Mouse (Mus musculus) limb, embryonic 15.5 days (tissue): ENCODE results near the gene Alms1. TPM values are rescaled to one million over a fixed set of nuclear protein-coding genes. Genes with fewer than 3 reads are reported as not detected.

ENCODE experiments used
- ATAC-seq: fragments of 200-750 bp; cut with Nextera tagmentation; 2 replicates; pipeline ENCODE4 v1.8.0; 2017; ENCODE audit warnings: low read depth, moderate TSS enrichment; ENCODE audit not compliant: insufficient number of reproducible peaks, low FRiP score, low TSS enrichment
- H3K27ac ChIP-seq: fragments of 300-500 bp; sonication (generic); 2 replicates; pipeline ENCODE4 v1.5.1; 2015; ENCODE audit warnings: moderate library complexity, mild to moderate bottlenecking, inconsistent platforms
- H3K27me3 ChIP-seq: fragments of 300-500 bp; sonication (generic); 2 replicates; pipeline ENCODE4 v1.6.1; 2015; ENCODE audit warnings: inconsistent platforms
- H3K36me3 ChIP-seq: fragments of 300-500 bp; sonication (generic); 2 replicates; pipeline ENCODE4 v1.6.1; 2015; ENCODE audit warnings: inconsistent platforms
- H3K4me1 ChIP-seq: fragments of 300-500 bp; sonication (generic); 2 replicates; pipeline ENCODE4 v1.6.1; 2015; ENCODE audit warnings: inconsistent platforms
- H3K4me2 ChIP-seq: fragments of 300-500 bp; sonication (generic); 2 replicates; pipeline ENCODE4 v1.6.1; 2015; ENCODE audit warnings: mild to moderate bottlenecking, inconsistent platforms
- H3K4me3 ChIP-seq: fragments of 300-500 bp; sonication (generic); 2 replicates; pipeline ENCODE4 v1.5.1; 2015; ENCODE audit warnings: mild to moderate bottlenecking, inconsistent platforms
- H3K9ac ChIP-seq: fragments of 300-500 bp; sonication (generic); 2 replicates; pipeline ENCODE4 v1.6.1; 2015; ENCODE audit warnings: inconsistent platforms
- H3K9me3 ChIP-seq: fragments of 300-500 bp; sonication (generic); 2 replicates; pipeline ENCODE4 v1.6.1; 2016; ENCODE audit warnings: inconsistent platforms
- WGBS: fragments of 180-500 bp; shearing (Covaris S2); methylation state at CpG from one replicate; pipeline ENCODE4 v1.1.7; 2015; 5-methylcytosine and 5-hydroxymethylcytosine counted together
- polyA plus RNA-seq: library from polyadenylated mRNA; unstranded; fragments of >200 nt; fragmentation: Nextera tagmentation; extraction: Ambion mirVana; gene quantifications from 2 replicates; pipeline ENCODE4 v1.2.1, GENCODE M21; 2015

Gene Alms1
- polyA plus RNA-seq, result 2.7 and 4.3 TPM in 2 replicates

DNA sequence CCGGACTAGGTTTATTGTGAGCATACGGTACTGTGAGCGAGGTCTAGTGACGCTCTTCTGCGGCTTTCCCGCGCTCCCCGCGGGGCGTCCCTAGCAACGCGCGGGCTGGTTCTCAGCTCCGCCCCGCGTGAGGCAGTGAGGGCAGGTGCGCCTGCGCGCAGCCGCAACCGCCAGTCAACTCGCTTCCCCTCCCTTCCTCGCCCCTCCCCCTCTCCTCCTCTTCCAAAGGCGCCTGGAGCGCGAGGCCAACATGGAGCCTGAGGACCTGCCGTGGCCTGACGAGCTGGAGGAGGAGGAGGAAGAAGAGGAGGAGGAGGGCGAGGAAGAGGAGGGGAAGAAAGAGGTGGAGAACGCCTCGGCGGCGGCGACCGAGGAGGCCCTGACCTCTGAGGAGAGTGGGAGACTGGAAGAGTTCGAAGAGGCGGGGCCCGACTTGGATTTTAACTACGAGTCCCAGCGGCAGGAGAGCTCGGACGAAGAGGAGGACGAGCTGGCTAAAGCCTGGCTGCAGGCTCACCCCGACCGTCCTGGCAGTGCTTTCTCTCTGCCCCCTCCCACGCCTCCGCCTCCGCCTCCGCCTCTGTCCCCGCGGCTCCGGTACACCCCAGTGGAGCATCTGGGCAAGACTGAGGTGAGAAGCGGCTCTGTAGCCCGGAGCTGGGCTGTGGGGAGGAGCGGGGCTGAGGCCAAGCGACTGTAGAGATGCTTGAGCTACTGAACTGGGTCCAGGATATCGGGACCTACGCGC is at the start of gene Alms1:
Alms1 (plus strand) TSS at position 136 of the 748 bp plus-strand sequence.
- under 1% methylated on average over 59 of the region's 59 CpGs for WGBS
- H3K36me3 ChIP-seq, result no peaks in the 10 kb centered on the region
- no peaks in the 10 kb centered on the region for H3K27me3 ChIP-seq
- H3K4me3 ChIP-seq, result peak within 1 kb of the TSS; percentile 83
- ATAC-seq, result peak; percentile 88
- H3K9ac ChIP-seq, result peak within 1 kb of the TSS; percentile 84
- H3K4me2 ChIP-seq, result peak within 1 kb of the TSS; percentile 73
- no peaks in the 10 kb centered on the region for H3K9me3 ChIP-seq
- peak within 1 kb of the TSS; percentile 79 for H3K27ac ChIP-seq
- H3K4me1 ChIP-seq, result peaks cover 18% of the 10 kb centered on the region

GRCm38 (mm10) chr6:85543351-85544175 is 43.8 kb upstream of the Alms1 start:
- Histone ChIP-seq H3K4me1 (no peaks in the 10 kb centered on the region), H3K36me3 (no peaks in the 10 kb centered on the region), H3K4me3 (no peak overlapping the region), H3K4me2 (no peak overlapping the region), H3K9me3 (no peaks in the 10 kb centered on the region), H3K27me3 (no peaks in the 10 kb centered on the region), H3K9ac (no peak overlapping the region), H3K27ac (no peak overlapping the region)
- no peak for ATAC-seq
- WGBS, result 75% methylated on average over 10 of the region's 10 CpGs

GRCm38 (mm10) chr6:85544251-85544881 is 43.0 kb upstream of the Alms1 start:
- Histone ChIP-seq H3K9me3 (no peaks in the 10 kb centered on the region), H3K9ac (no peak overlapping the region), H3K4me2 (no peak overlapping the region), H3K4me1 (no peaks in the 10 kb centered on the region), H3K27me3 (no peaks in the 10 kb centered on the region), H3K4me3 (no peak overlapping the region), H3K27ac (no peak overlapping the region), H3K36me3 (no peaks in the 10 kb centered on the region)
- ATAC-seq, result no peak
- WGBS, result 47% methylated on average over 13 of the region's 13 CpGs

DNA sequence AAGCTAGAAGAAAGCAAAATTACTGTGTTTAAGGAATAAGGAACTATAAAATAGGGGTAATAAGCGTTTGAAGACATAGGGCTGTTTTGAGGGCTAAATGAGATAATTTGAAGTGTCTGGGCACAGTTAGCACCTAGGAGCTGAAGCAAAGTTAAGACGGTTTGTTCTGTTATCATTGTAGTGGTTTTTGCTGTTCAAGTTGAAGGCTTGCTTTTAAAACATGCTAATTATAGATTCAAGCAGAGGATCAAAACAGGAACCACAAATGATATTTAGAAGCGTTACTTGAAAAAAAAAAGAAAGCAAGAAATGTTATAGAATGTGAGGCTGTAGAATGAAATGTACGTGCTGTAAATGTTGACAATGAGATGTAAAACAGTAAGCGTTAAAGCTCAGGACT is 39.7 kb upstream of the Alms1 start:
- 75% methylated on average over 5 of the region's 5 CpGs for WGBS
- H3K9ac ChIP-seq, result no peak overlapping the region

DNA sequence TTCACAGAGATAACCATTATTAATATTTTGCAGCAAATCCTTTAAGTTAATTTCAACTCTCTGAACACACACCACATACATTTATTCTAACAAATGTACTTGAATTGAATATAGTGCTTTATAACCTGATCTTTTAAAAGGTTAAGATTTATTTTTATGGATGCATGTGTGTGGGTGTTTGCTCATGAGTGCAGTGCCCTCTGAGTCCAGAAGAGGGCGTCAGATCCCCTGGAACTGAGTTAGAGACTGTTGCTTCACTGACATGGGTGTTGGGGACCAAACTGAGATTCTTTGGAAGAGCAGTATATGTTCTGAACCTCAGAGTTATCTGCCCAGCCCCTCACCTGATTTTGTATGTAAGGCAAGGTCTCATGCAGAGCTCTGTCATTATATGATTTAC is 25.0 kb upstream of the Alms1 start:
- ATAC-seq, result no peak
- no peaks in the 10 kb centered on the region for H3K4me1 ChIP-seq
- H3K27me3 ChIP-seq, result no peaks in the 10 kb centered on the region
- no peak overlapping the region for H3K9ac ChIP-seq
- 39% methylated on average over 1 of the region's 1 CpGs for WGBS
- no peak overlapping the region for H3K4me3 ChIP-seq
- H3K27ac ChIP-seq, result no peak overlapping the region
- H3K36me3 ChIP-seq, result no peaks in the 10 kb centered on the region
- H3K9me3 ChIP-seq, result no peaks in the 10 kb centered on the region
- no peak overlapping the region for H3K4me2 ChIP-seq

More for the DNA sequence above, 39.7 kb upstream of the Alms1 start:
- no peaks in the 10 kb centered on the region for H3K36me3 ChIP-seq
- no peaks in the 10 kb centered on the region for H3K9me3 ChIP-seq
- H3K4me1 ChIP-seq, result no peaks in the 10 kb centered on the region
- H3K4me2 ChIP-seq, result no peak overlapping the region
- no peak overlapping the region for H3K27ac ChIP-seq
- no peak for ATAC-seq
- no peak overlapping the region for H3K4me3 ChIP-seq
- H3K27me3 ChIP-seq, result no peaks in the 10 kb centered on the region

GRCm38 (mm10) chr6:85572816-85573215 is 14.5 kb upstream of the Alms1 start:
- Histone ChIP-seq H3K4me2 (no peak overlapping the region), H3K27ac (no peak overlapping the region)
- ATAC-seq, result no peak

GRCm38 (mm10) chr6:85581688-85582087 is 5.6 kb upstream of the Alms1 start:
- H3K27ac ChIP-seq, result no peak overlapping the region
- no peaks in the 10 kb centered on the region for H3K4me1 ChIP-seq
- H3K4me2 ChIP-seq, result no peak overlapping the region
- H3K4me3 ChIP-seq, result no peak overlapping the region
- H3K27me3 ChIP-seq, result no peaks in the 10 kb centered on the region
- H3K9me3 ChIP-seq, result no peaks in the 10 kb centered on the region
- no peak overlapping the region for H3K9ac ChIP-seq
- WGBS, result 82% methylated on average over 5 of the region's 5 CpGs
- no peak for ATAC-seq
- H3K36me3 ChIP-seq, result no peaks in the 10 kb centered on the region

More at GRCm38 (mm10) chr6:85572816-85573215, 14.5 kb upstream of the Alms1 start:
- WGBS, result 89% methylated on average over 5 of the region's 5 CpGs
- H3K27me3 ChIP-seq, result no peaks in the 10 kb centered on the region
- H3K4me1 ChIP-seq, result no peaks in the 10 kb centered on the region
- H3K4me3 ChIP-seq, result no peak overlapping the region
- no peak overlapping the region for H3K9ac ChIP-seq
- no peaks in the 10 kb centered on the region for H3K36me3 ChIP-seq
- H3K9me3 ChIP-seq, result no peaks in the 10 kb centered on the region

DNA sequence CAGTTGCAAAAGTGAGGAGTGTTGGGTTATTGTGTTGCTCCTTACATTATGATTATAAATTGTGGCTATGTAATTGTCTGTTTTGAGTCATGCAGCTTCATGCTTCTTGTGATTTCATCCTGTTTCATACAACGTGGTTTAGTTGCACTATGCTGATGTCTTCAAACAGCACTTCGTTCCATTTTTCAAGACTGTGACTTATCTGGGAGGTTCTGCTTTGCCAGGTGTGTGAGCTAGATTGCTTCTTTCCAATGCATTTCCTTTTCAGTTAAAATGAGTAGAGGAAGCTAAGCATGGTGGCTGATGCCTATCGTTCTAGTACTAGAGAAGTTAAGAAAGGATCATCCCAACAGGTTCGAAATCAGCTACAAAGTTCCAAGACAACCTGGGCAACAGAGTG is 2.7 kb upstream of the Alms1 start:
- no peak overlapping the region for H3K4me3 ChIP-seq
- H3K9ac ChIP-seq, result no peak overlapping the region
- no peak overlapping the region for H3K27ac ChIP-seq
- no peaks in the 10 kb centered on the region for H3K27me3 ChIP-seq
- no peak for ATAC-seq
- H3K4me2 ChIP-seq, result no peak overlapping the region
- 84% methylated on average over 4 of the region's 4 CpGs for WGBS
- H3K4me1 ChIP-seq, result peaks cover 12% of the 10 kb centered on the region
- H3K36me3 ChIP-seq, result no peaks in the 10 kb centered on the region
- H3K9me3 ChIP-seq, result no peaks in the 10 kb centered on the region

DNA sequence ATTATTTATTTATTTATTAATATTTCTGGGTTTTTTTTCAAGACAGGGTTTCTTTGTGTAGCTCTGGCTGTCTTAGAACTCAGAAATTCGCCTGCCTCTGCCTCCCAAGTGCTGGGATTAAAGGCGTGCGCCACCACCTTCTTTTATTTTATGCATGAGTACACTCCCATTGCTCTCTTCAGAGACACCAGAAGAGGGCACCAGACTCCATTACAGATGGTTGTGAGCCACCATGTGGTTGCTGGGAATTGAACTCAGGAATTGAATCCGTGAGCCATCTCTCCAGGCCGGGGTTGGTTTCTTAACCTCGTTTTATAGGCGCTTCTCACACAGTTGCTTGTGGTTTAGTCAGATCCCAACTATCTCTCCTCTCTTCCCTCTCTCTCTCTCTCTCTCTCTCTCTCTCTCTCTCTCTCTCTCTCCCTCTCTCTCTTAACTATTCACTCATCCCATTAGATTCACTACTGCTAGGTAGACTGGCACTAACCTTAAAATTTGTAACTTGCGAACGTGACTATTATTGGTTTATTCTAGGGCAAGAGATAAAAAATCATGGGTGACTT is 445 bp upstream of the Alms1 start:
- H3K27ac ChIP-seq, result no peak overlapping the region
- 34% methylated on average over 9 of the region's 9 CpGs for WGBS
- no peak overlapping the region for H3K9ac ChIP-seq
- ATAC-seq, result no peak
- H3K9me3 ChIP-seq, result no peaks in the 10 kb centered on the region
- peaks cover 18% of the 10 kb centered on the region for H3K4me1 ChIP-seq
- no peaks in the 10 kb centered on the region for H3K36me3 ChIP-seq
- H3K4me3 ChIP-seq, result peak overlapping the region; percentile 83
- H3K4me2 ChIP-seq, result peak overlapping the region; percentile 73
- no peaks in the 10 kb centered on the region for H3K27me3 ChIP-seq

- Histone ChIP-seq H3K27ac (peak overlapping the region; percentile 79), H3K36me3 (no peaks in the 10 kb centered on the region), H3K9me3 (no peaks in the 10 kb centered on the region), H3K9ac (peak overlapping the region; percentile 84), H3K4me3 (peak overlapping the region; percentile 83), H3K27me3 (no peaks in the 10 kb centered on the region), H3K4me1 (peaks cover 18% of the 10 kb centered on the region), H3K4me2 (peak overlapping the region; percentile 73)
- WGBS, result under 1% methylated on average over 10 of the region's 10 CpGs
- no peak for ATAC-seq
Measured at GRCm38 (mm10) chr6:85588164-85588563, 833 bp downstream of the Alms1 start.

DNA sequence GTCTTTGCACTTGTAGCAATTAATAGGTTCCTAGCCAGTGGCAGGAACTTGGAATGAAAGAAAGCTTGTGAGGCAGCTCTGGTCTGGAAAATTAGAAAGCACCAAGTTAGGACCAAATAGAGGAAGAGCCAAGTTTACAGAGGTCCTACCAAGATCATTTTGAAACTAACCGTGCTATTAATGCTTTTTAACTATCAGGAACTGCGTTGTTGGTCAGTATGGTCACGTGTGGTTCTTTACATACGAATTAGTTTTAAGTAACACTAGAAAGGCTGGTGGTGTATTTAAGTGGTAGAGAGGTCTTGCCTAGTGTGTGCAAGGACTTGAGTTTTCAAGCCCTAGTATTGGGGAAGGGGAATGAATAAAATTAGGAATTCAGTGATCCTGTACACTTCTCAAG is 1.2 kb downstream of the Alms1 start:
- peaks cover 18% of the 10 kb centered on the region for H3K4me1 ChIP-seq
- peak overlapping the region; percentile 73 for H3K4me2 ChIP-seq
- no peak overlapping the region for H3K27ac ChIP-seq
- 6% methylated on average over 4 of the region's 4 CpGs for WGBS
- ATAC-seq, result no peak
- peak overlapping the region; percentile 83 for H3K4me3 ChIP-seq
- no peaks in the 10 kb centered on the region for H3K27me3 ChIP-seq
- H3K36me3 ChIP-seq, result no peaks in the 10 kb centered on the region
- H3K9ac ChIP-seq, result 0 out of 2 replicates have a peak overlapping the region, but pooled peaks have one; percentile 28
- H3K9me3 ChIP-seq, result no peaks in the 10 kb centered on the region
